In the genomic region with DNA sequence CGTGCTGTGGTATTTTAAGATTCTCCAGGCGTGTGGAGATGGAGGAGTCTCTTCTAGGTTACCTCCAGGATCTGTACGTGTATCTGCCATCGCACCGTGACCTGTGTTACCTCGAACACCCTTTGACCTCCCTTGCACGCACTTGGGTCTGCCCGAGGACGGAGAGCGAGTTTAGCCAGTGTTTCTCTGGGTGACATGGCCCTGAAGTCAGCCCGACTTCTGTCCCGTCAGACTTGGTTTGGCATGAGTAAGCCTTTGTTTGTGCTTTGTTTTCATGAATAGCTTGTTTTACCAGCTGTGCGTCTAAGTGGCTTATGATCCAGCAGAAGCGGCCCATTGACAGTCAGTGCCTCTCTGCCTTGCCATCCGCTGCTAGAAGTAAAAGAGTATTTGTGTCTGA, we compare ENCODE assay signal across 20 mouse cellular contexts.
A peak's percentile ranks its signal among the peaks of the same experiment; 100 is the strongest.
DNase-seq lines count a peak whose midpoint lies in the region; ATAC-seq and TF ChIP-seq lines count a peak whose summit lies in the region.
"Had no signal": no experiment of that assay in that cellular context is flagged by ENCODE, and none has a peak within 500 bp of the region (broad histone marks: within the 10 kb centered on the region; RNA-seq: fewer than 3 reads in every experiment).

No protein-coding gene starts in this region.

- no peak overlapping the region for H3K4me2 ChIP-seq in lung, embryonic 15.5 days
- no peak overlapping the region for H3K4me2 ChIP-seq in midbrain, embryonic 14.5 days (ENCODE audit: low read length)
- H3K4me2 ChIP-seq: forebrain, embryonic 15.5 days; limb, embryonic 13.5 days; liver, embryonic 15.5 days had no signal

- TF ChIP-seq POLR2A in lung, adult 2 months (IDR thresholded peaks at IDR 0.05; ENCODE audit: borderline replicate concordance, extremely low read depth, low read depth, low read length), result no peak

- no peaks in the 10 kb centered on the region for H3K36me3 ChIP-seq in lung, embryonic 15.5 days
- no peaks in the 10 kb centered on the region for H3K36me3 ChIP-seq in midbrain, embryonic 14.5 days (ENCODE audit: control insufficient read depth, insufficient read depth, low read length)
- H3K36me3 ChIP-seq: forebrain, embryonic 15.5 days; liver, embryonic 15.5 days had no signal

- no peak for ATAC-seq in lung, embryonic 15.5 days (ENCODE audit: borderline replicate concordance, extremely low read depth, low FRiP score, low TSS enrichment)
- no peak for ATAC-seq in midbrain, embryonic 14.5 days (ENCODE audit: low FRiP score, low TSS enrichment)
- no peak for ATAC-seq in inflammation-experienced regulatory T-cells, adult 6 months
- ATAC-seq: forebrain, embryonic 15.5 days had no signal

- peak; percentile 53 for DNase-seq in adrenal gland, adult 2 months
- DNase-seq in adrenal gland, postnatal 36 days, result no peak
- DNase-seq in lung, adult 2 months, result no peak
- peak; percentile 72 for DNase-seq in brain, adult 2 months (ENCODE audit: low read depth, low spot score)
- DNase-seq in midbrain, embryonic 14.5 days, result no peak
- no peak for DNase-seq in left cerebral cortex, postnatal 14 days (ENCODE audit: low spot score in 2 of 2)
- DNase-seq: cerebellum, adult 11 months; cerebellum, postnatal 14 days; embryo, embryonic 11 days; kidney, adult 18-20 months; kidney, postnatal 10 days; thymus, adult 18-20 months had no signal

- peaks cover 64% of the 10 kb centered on the region for H3K4me1 ChIP-seq in lung, embryonic 15.5 days
- H3K4me1 ChIP-seq in lung, adult 2 months (ENCODE audit: control insufficient read depth, insufficient read depth, low read length), result peaks cover 17% of the 10 kb centered on the region
- peaks cover 87% of the 10 kb centered on the region for H3K4me1 ChIP-seq in midbrain, embryonic 14.5 days (ENCODE audit: control insufficient read depth, insufficient read depth, low read length)
- H3K4me1 ChIP-seq: liver, embryonic 15.5 days had no signal

- 48% methylated on average over 15 of the region's 15 CpGs for WGBS in lung, embryonic 15.5 days
- WGBS in lung, adult 2 months, result 58% methylated on average over 15 of the region's 15 CpGs
- 43% methylated on average over 15 of the region's 15 CpGs for WGBS in midbrain, embryonic 14.5 days

- H3K9me3 ChIP-seq in lung, embryonic 15.5 days, result no peaks in the 10 kb centered on the region
- H3K9me3 ChIP-seq in midbrain, embryonic 14.5 days (ENCODE audit: control insufficient read depth, low read length), result no peaks in the 10 kb centered on the region
- H3K9me3 ChIP-seq: forebrain, embryonic 15.5 days; limb, embryonic 13.5 days; liver, embryonic 15.5 days had no signal

- no peak for TF ChIP-seq CTCF in lung, adult 2 months (IDR thresholded peaks at IDR 0.05; ENCODE audit: insufficient read depth, low read length)

- no peaks in the 10 kb centered on the region for H3K27me3 ChIP-seq in lung, embryonic 15.5 days
- peaks cover 4% of the 10 kb centered on the region; the same call in 1 of the 2 replicates for H3K27me3 ChIP-seq in midbrain, embryonic 14.5 days (ENCODE audit: control insufficient read depth, insufficient read depth, low read length)
- H3K27me3 ChIP-seq: CH12.LX; forebrain, embryonic 15.5 days; limb, embryonic 13.5 days; liver, embryonic 15.5 days had no signal

- intact Hi-C loops in left cerebral cortex, postnatal 14 days (cut with DNase I), result no loop called here

- H3K27ac ChIP-seq in lung, embryonic 15.5 days, result peak overlapping the region; percentile 21; the same call in 1 of the 2 replicates
- H3K27ac ChIP-seq in midbrain, embryonic 14.5 days (replicated peaks; ENCODE audit: low read depth, low read length), result peak overlapping the region; percentile 76
- H3K27ac ChIP-seq: forebrain, embryonic 15.5 days; left cerebral cortex, adult 2 months; limb, embryonic 13.5 days; liver, embryonic 15.5 days; macrophage had no signal

- no peak overlapping the region for H3K9ac ChIP-seq in lung, embryonic 15.5 days
- no peak overlapping the region for H3K9ac ChIP-seq in midbrain, embryonic 14.5 days (replicated peaks; ENCODE audit: low read length)
- H3K9ac ChIP-seq: forebrain, embryonic 15.5 days; limb, embryonic 13.5 days; liver, embryonic 15.5 days had no signal

- no peak overlapping the region for H3K4me3 ChIP-seq in lung, embryonic 15.5 days
- no peak overlapping the region for H3K4me3 ChIP-seq in lung, adult 2 months (replicated peaks; ENCODE audit: extremely low read depth, low read depth, low read length)
- no peak overlapping the region for H3K4me3 ChIP-seq in midbrain, embryonic 14.5 days (replicated peaks; ENCODE audit: low read depth, low read length)
- H3K4me3 ChIP-seq: forebrain, embryonic 15.5 days; left cerebral cortex, adult 2 months; limb, embryonic 13.5 days; liver, embryonic 15.5 days had no signal

Comparison
In these comparisons a context has a peak if more than half of its experiments do, and no peak if none do; other contexts are left out.
1. DNase-seq: peak in adrenal gland, adult 2 months (single experiment) and brain, adult 2 months (single experiment); none in adrenal gland, postnatal 36 days (0 of 2), lung, adult 2 months (single experiment), midbrain, embryonic 14.5 days (single experiment) and left cerebral cortex, postnatal 14 days (0 of 2).